Mouse (Mus musculus) liver, postnatal 0 days (tissue): ENCODE measurements around the gene Abraxas2. TPM values are rescaled to one million over a fixed set of nuclear protein-coding genes. Genes with fewer than 3 reads are reported as not detected.

Experiments
- ATAC-seq: fragments of 200-750 bp; cut with Nextera tagmentation; 2 replicates; pipeline ENCODE4 v1.8.0; 2017; ENCODE audit warnings: mild to moderate bottlenecking, moderate library complexity
- DNase-seq: peaks from one replicate; pipeline ENCODE4 v3.0.0-alpha.2; 2016
- H3K27ac ChIP-seq: fragments of 300-500 bp; sonication (generic); 2 replicates; pipeline ENCODE4 v1.5.1; 2014; ENCODE audit warnings: antibody characterized with exemption, moderate library complexity, mild to moderate bottlenecking, low read depth
- H3K27me3 ChIP-seq: fragments of 300-500 bp; sonication (generic); 2 replicates; pipeline ENCODE4 v1.6.1; 2014; ENCODE audit warnings: low read length, control low read depth, mixed read lengths; ENCODE audit not compliant: insufficient read depth
- H3K36me3 ChIP-seq: fragments of 300-500 bp; sonication (generic); replicated peaks from 2 replicates; pipeline ENCODE4 v1.6.1; 2014; ENCODE audit warnings: mild to moderate bottlenecking, control low read depth, low read length, moderate library complexity, mixed read lengths; ENCODE audit not compliant: insufficient read depth
- H3K4me1 ChIP-seq: fragments of 300-500 bp; sonication (generic); 2 replicates; pipeline ENCODE4 v1.6.1; 2014; ENCODE audit warnings: antibody characterized with exemption, mild to moderate bottlenecking, control low read depth; ENCODE audit not compliant: insufficient read depth
- H3K4me2 ChIP-seq: fragments of 300-500 bp; sonication (generic); 2 replicates; pipeline ENCODE4 v1.6.1; 2014; ENCODE audit warnings: low read depth, mild to moderate bottlenecking, low read length, moderate library complexity, mixed read lengths
- H3K4me3 ChIP-seq: fragments of 300-500 bp; sonication (generic); 2 replicates; pipeline ENCODE4 v1.5.1; 2014; ENCODE audit warnings: low read depth, low read length
- H3K9ac ChIP-seq: fragments of 300-500 bp; sonication (generic); replicated peaks from 2 replicates; pipeline ENCODE4 v1.6.1; 2014; ENCODE audit warnings: mild to moderate bottlenecking, moderate library complexity
- H3K9me3 ChIP-seq: fragments of 300-500 bp; sonication (generic); 2 replicates; pipeline ENCODE4 v1.6.1; 2016; ENCODE audit warnings: mild to moderate bottlenecking, control low read depth, low read length, mixed read lengths
- CTCF ChIP-seq: sonication (generic); IDR thresholded peaks from 2 replicates; pipeline ENCODE4 v1.5.1; 2016; ENCODE audit warnings: antibody characterized with exemption, low read depth
- EP300 ChIP-seq: IDR thresholded peaks from 2 replicates; pipeline ENCODE4 v1.6.1; 2016; ENCODE audit warnings: antibody characterized with exemption, low read depth, mild to moderate bottlenecking
- WGBS: fragments of 180-500 bp; shearing (Covaris S2); extraction: QIAGEN DNeasy Blood & Tissue Kit; methylation state at CpG from one replicate; pipeline ENCODE4 v1.1.7; 2014; ENCODE audit not compliant: insufficient replicate concordance; 5-methylcytosine and 5-hydroxymethylcytosine counted together
- polyA plus RNA-seq: library from polyadenylated mRNA; unstranded; fragments of >200 nt; fragmentation: Nextera tagmentation; extraction: Ambion mirVana; gene quantifications from 2 replicates; pipeline ENCODE4 v1.2.1, GENCODE M21; 2015

Gene Abraxas2
- polyA plus RNA-seq, 1 experiment from 2014 or later = 15.5 TPM

- H3K9me3 ChIP-seq = no peaks in the 10 kb centered on the region
- DNase-seq = no peak
- 60% methylated on average over 7 of the region's 7 CpGs for WGBS
- peak overlapping the region; percentile 58 for H3K27ac ChIP-seq
- no peak overlapping the region for H3K4me2 ChIP-seq
- no peak for TF ChIP-seq CTCF
- no peak for TF ChIP-seq EP300
- no peak overlapping the region for H3K4me3 ChIP-seq
- ATAC-seq = peak; percentile 62; the same call in 1 of the 2 replicates
- no peak overlapping the region for H3K9ac ChIP-seq
- H3K36me3 ChIP-seq = peaks cover 23% of the 10 kb centered on the region
- H3K4me1 ChIP-seq = peaks cover 14% of the 10 kb centered on the region
- no peaks in the 10 kb centered on the region for H3K27me3 ChIP-seq
These were observed 28.2 kb downstream of the Abraxas2 start for GRCm38 (mm10) chr7:132887019-132887804.

- no peaks in the 10 kb centered on the region for H3K27me3 ChIP-seq
- H3K9me3 ChIP-seq = no peaks in the 10 kb centered on the region
- no peak overlapping the region for H3K4me2 ChIP-seq
- DNase-seq (no peak), ATAC-seq (no peak)
- no peak overlapping the region for H3K4me3 ChIP-seq
- no peak overlapping the region for H3K27ac ChIP-seq
- H3K36me3 ChIP-seq = peaks cover 17% of the 10 kb centered on the region
- no peak for TF ChIP-seq CTCF
- no peak for TF ChIP-seq EP300
- H3K9ac ChIP-seq = no peak overlapping the region
- H3K4me1 ChIP-seq = peaks cover 14% of the 10 kb centered on the region
- 48% methylated on average over 3 of the region's 3 CpGs for WGBS
These were observed 29.0 kb downstream of the Abraxas2 start for GRCm38 (mm10) chr7:132888052-132888451.

GRCm38 (mm10) chr7:132888518-132889249 is 29.7 kb downstream of the Abraxas2 start:
- TF ChIP-seq EP300 (no peak), CTCF (no peak)
- WGBS = 47% methylated on average over 4 of the region's 4 CpGs
- Histone ChIP-seq H3K27ac (no peak overlapping the region), H3K4me3 (no peak overlapping the region), H3K9ac (no peak overlapping the region), H3K4me2 (no peak overlapping the region), H3K36me3 (peaks cover 10% of the 10 kb centered on the region), H3K27me3 (no peaks in the 10 kb centered on the region), H3K4me1 (peaks cover 14% of the 10 kb centered on the region), H3K9me3 (no peaks in the 10 kb centered on the region)
- ATAC-seq (no peak), DNase-seq (no peak)

- DNase-seq (no peak), ATAC-seq (no peak)
- Histone ChIP-seq H3K27me3 (no peaks in the 10 kb centered on the region), H3K4me2 (no peak overlapping the region), H3K36me3 (peaks cover 4% of the 10 kb centered on the region; the same call in 1 of the 2 replicates), H3K9ac (no peak overlapping the region), H3K4me3 (no peak overlapping the region), H3K4me1 (peaks cover 14% of the 10 kb centered on the region), H3K9me3 (no peaks in the 10 kb centered on the region), H3K27ac (no peak overlapping the region)
- TF ChIP-seq CTCF (no peak), EP300 (no peak)
- WGBS = 93% methylated on average over 8 of the region's 8 CpGs
These were observed 30.7 kb downstream of the Abraxas2 start for GRCm38 (mm10) chr7:132889691-132890090.

- peaks cover 14% of the 10 kb centered on the region for H3K4me1 ChIP-seq
- no peak for TF ChIP-seq CTCF
- no peak for TF ChIP-seq EP300
- no peaks in the 10 kb centered on the region for H3K27me3 ChIP-seq
- no peak overlapping the region for H3K4me2 ChIP-seq
- no peak for ATAC-seq
- WGBS = 89% methylated on average over 5 of the region's 5 CpGs
- H3K36me3 ChIP-seq = no peaks in the 10 kb centered on the region
- H3K9ac ChIP-seq = no peak overlapping the region
- H3K27ac ChIP-seq = no peak overlapping the region
- H3K4me3 ChIP-seq = no peak overlapping the region
- no peaks in the 10 kb centered on the region for H3K9me3 ChIP-seq
- no peak for DNase-seq
These were observed 31.2 kb downstream of the Abraxas2 start for GRCm38 (mm10) chr7:132890201-132890600.

- Histone ChIP-seq H3K9ac (no peak overlapping the region), H3K9me3 (no peaks in the 10 kb centered on the region), H3K27ac (no peak overlapping the region), H3K36me3 (no peaks in the 10 kb centered on the region), H3K4me1 (peaks cover 14% of the 10 kb centered on the region), H3K4me2 (no peak overlapping the region), H3K4me3 (no peak overlapping the region), H3K27me3 (no peaks in the 10 kb centered on the region)
- no peak for TF ChIP-seq EP300
- TF ChIP-seq CTCF = no peak
- DNase-seq = no peak
- WGBS = 91% methylated on average over 5 of the region's 5 CpGs
- ATAC-seq = no peak
These were observed 32.7 kb downstream of the Abraxas2 start for GRCm38 (mm10) chr7:132891561-132892310.
